Mouse (Mus musculus) CH12.LX (cell line): ENCODE measurements around the gene Glis3. TPM values are rescaled to one million over a fixed set of nuclear protein-coding genes. Genes with fewer than 3 reads are reported as not detected.

Experiments
- DNase-seq: peaks from one replicate; pipeline ENCODE4 v3.0.0-alpha.2; 2013; ENCODE audit errors: extremely low read depth
- H3K27ac ChIP-seq: 2 replicates; pipeline ENCODE4 v1.5.1; 2012; ENCODE audit warnings: low read depth, mild to moderate bottlenecking, control low read depth, moderate library complexity; ENCODE audit not compliant: insufficient read depth
- H3K27me3 ChIP-seq: replicated peaks from 2 replicates; pipeline ENCODE3; 2012; ENCODE audit warnings: inconsistent platforms
- H3K36me3 ChIP-seq, 2 experiments: replicated peaks in 1 of 2; 2 replicates each; pipeline versions ENCODE3 to v1.6.1; 2012; ENCODE audit warnings: inconsistent platforms in 1 of 2, low read length in 1 of 2, mild to moderate bottlenecking in 1 of 2, mixed read lengths in 1 of 2, moderate library complexity in 1 of 2; ENCODE audit not compliant: control insufficient read depth in 1 of 2, insufficient read depth in 1 of 2
- H3K4me1 ChIP-seq, 2 experiments: 2 replicates each; pipeline ENCODE4 v1.6.1; 2012; ENCODE audit warnings: inconsistent platforms in 1 of 2, moderate library complexity in 1 of 2; ENCODE audit not compliant: insufficient read depth in 2 of 2, control insufficient read depth in 1 of 2
- H3K4me2 ChIP-seq: 2 replicates; pipeline ENCODE4 v1.6.1; 2012; ENCODE audit warnings: low read depth, mild to moderate bottlenecking, control low read depth; ENCODE audit not compliant: poor library complexity, insufficient read depth, severe bottlenecking
- H3K4me3 ChIP-seq, 3 experiments: fragments of 150-350 bp in 1 of 3; sonication (generic) in 1 of 3; replicated peaks in 1 of 3; 2 replicates each; pipeline versions ENCODE3 to v1.5.1; 2011 to 2012; ENCODE audit warnings: low read depth in 2 of 3, low read length in 2 of 3, mild to moderate bottlenecking in 2 of 3, moderate library complexity in 2 of 3, control low read depth in 1 of 3, improper control_type of control experiment in 1 of 3, inconsistent platforms in 1 of 3, mixed read lengths in 1 of 3; ENCODE audit not compliant: poor library complexity in 1 of 3
- H3K79me2 ChIP-seq: replicated peaks from 2 replicates; pipeline ENCODE4 v1.6.1; 2012; ENCODE audit warnings: mild to moderate bottlenecking, moderate library complexity; ENCODE audit not compliant: control insufficient read depth, poor library complexity, insufficient read depth, severe bottlenecking; ENCODE audit errors: extremely low read depth
- H3K9ac ChIP-seq: 2 replicates; pipeline ENCODE4 v1.6.1; 2012; ENCODE audit warnings: low read depth, mild to moderate bottlenecking, control low read depth, moderate library complexity; ENCODE audit not compliant: insufficient read depth
- H3K9me3 ChIP-seq: replicated peaks from 2 replicates; pipeline ENCODE3; 2012; ENCODE audit warnings: low read length, inconsistent platforms, mixed read lengths
- CTCF ChIP-seq, 2 experiments: IDR thresholded peaks in 1 of 2; conservative IDR thresholded peaks in 1 of 2; 2 replicates each; pipeline ENCODE4 v1.5.1; 2011 to 2012; ENCODE audit warnings: low read depth in 2 of 2, low read length in 2 of 2, improper control_type of control experiment in 1 of 2, inconsistent platforms in 1 of 2, mild to moderate bottlenecking in 1 of 2, moderate library complexity in 1 of 2
- JUN ChIP-seq: IDR thresholded peaks from 2 replicates; pipeline ENCODE4 v1.6.1; 2011; ENCODE audit warnings: low read depth, mild to moderate bottlenecking, low read length, improper control_type of control experiment, moderate library complexity; ENCODE audit not compliant: insufficient read depth
- MAFK ChIP-seq: IDR thresholded peaks from 2 replicates; pipeline ENCODE4 v1.6.1; 2011; ENCODE audit warnings: low read length, improper control_type of control experiment; ENCODE audit not compliant: insufficient replicate concordance
- MAX ChIP-seq: IDR thresholded peaks from 2 replicates; pipeline ENCODE4 v1.6.1; 2011; ENCODE audit warnings: low read length, improper control_type of control experiment
- MEF2A ChIP-seq: IDR thresholded peaks from 2 replicates; pipeline ENCODE4 v1.6.1; 2014; ENCODE audit warnings: low read depth, mild to moderate bottlenecking, inconsistent platforms, low read length, improper control_type of control experiment, borderline replicate concordance
- MXI1 ChIP-seq: IDR thresholded peaks from 2 replicates; pipeline ENCODE4 v1.6.1; 2011; ENCODE audit warnings: mild to moderate bottlenecking, low read depth, low read length, improper control_type of control experiment
- NELFE ChIP-seq: IDR thresholded peaks from 2 replicates; pipeline ENCODE4 v1.6.1; 2011; ENCODE audit warnings: low read depth, low read length, improper control_type of control experiment
- NRF1 ChIP-seq: IDR thresholded peaks from 2 replicates; pipeline ENCODE4 v1.6.1; 2014; ENCODE audit warnings: low read depth, mild to moderate bottlenecking, inconsistent platforms, low read length, improper control_type of control experiment, moderate library complexity
- PAX5 ChIP-seq: IDR thresholded peaks from 2 replicates; pipeline ENCODE4 v1.6.1; 2012; ENCODE audit warnings: low read length, inconsistent platforms, mixed read lengths
- POLR2A ChIP-seq: IDR thresholded peaks from 2 replicates; pipeline ENCODE4 v1.6.1; 2011; ENCODE audit warnings: low read depth, mild to moderate bottlenecking, improper control_type of control experiment, low read length
- POLR2AphosphoS2 ChIP-seq: IDR thresholded peaks from 2 replicates; pipeline ENCODE4 v1.6.1; 2011; ENCODE audit warnings: low read depth, low read length, improper control_type of control experiment
- SIN3A ChIP-seq: IDR thresholded peaks from 2 replicates; pipeline ENCODE4 v1.6.1; 2012; ENCODE audit warnings: low read length, improper control_type of control experiment, inconsistent platforms
- TBP ChIP-seq: conservative IDR thresholded peaks from 2 replicates; pipeline ENCODE4 v1.6.1; 2011; ENCODE audit warnings: low read depth, low read length, improper control_type of control experiment
- UBTF ChIP-seq: IDR thresholded peaks from 2 replicates; pipeline ENCODE4 v1.6.1; 2012; ENCODE audit warnings: low read depth, mild to moderate bottlenecking, inconsistent platforms, low read length, improper control_type of control experiment, moderate library complexity
- USF1 ChIP-seq: IDR thresholded peaks from 2 replicates; pipeline ENCODE4 v1.6.1; 2014; ENCODE audit warnings: low read depth, mild to moderate bottlenecking, inconsistent platforms, low read length, improper control_type of control experiment
- ZC3H11A ChIP-seq: IDR thresholded peaks from 2 replicates; pipeline ENCODE4 v1.6.1; 2012; ENCODE audit warnings: low read depth, mild to moderate bottlenecking, inconsistent platforms, low read length, improper control_type of control experiment
- ZKSCAN1 ChIP-seq: IDR thresholded peaks from 2 replicates; pipeline ENCODE4 v1.6.1; 2012; ENCODE audit warnings: low read depth, inconsistent platforms, low read length, improper control_type of control experiment, borderline replicate concordance
- ZMIZ1 ChIP-seq: IDR thresholded peaks from 2 replicates; pipeline ENCODE4 v1.6.1; 2012; ENCODE audit warnings: low read depth, mild to moderate bottlenecking, inconsistent platforms, low read length, improper control_type of control experiment
- ZNF384 ChIP-seq: IDR thresholded peaks from 2 replicates; pipeline ENCODE4 v1.6.1; 2012; ENCODE audit warnings: low read depth, low read length, improper control_type of control experiment, inconsistent platforms
- dilution Hi-C: fragments of 300-500 bp; cut with MboI; formaldehyde crosslinking; loops from 2 replicates; pipeline ENCODE4 v1.14.3; 2020; ENCODE audit warnings: low sequenced_read_pairs; ENCODE audit not compliant: extremely low pct_unique_long_range_greater_than_20kb, extremely low pct_ligation_motif_present
- in situ Hi-C: fragments of 300-500 bp; cut with MboI; formaldehyde crosslinking; loops from 3 replicates; pipeline ENCODE4 v1.14.3; 2019; ENCODE audit warnings: low sequenced_read_pairs, low pct_ligation_motif_present, low pct_unique_long_range_greater_than_20kb, mixed read lengths
- polyA plus RNA-seq: library from polyadenylated mRNA; unstranded; fragments of >175 nt; gene quantifications from 2 replicates; pipeline ENCODE4 v1.2.1, GENCODE M21; 2012; ENCODE audit warnings: low read depth; ENCODE audit not compliant: insufficient read length
- total RNA-seq, 2 experiments: library from RNA; depleted of rRNA; stranded (reverse); fragments of 300-350 nt in 1 of 2; fragments of >200 nt in 1 of 2; gene quantifications; 2 replicates each; pipeline ENCODE4 v1.2.3; 2012 to 2014

The Glis3 gene
- total and polyA plus RNA-seq, 3 experiments: not detected

DNA sequence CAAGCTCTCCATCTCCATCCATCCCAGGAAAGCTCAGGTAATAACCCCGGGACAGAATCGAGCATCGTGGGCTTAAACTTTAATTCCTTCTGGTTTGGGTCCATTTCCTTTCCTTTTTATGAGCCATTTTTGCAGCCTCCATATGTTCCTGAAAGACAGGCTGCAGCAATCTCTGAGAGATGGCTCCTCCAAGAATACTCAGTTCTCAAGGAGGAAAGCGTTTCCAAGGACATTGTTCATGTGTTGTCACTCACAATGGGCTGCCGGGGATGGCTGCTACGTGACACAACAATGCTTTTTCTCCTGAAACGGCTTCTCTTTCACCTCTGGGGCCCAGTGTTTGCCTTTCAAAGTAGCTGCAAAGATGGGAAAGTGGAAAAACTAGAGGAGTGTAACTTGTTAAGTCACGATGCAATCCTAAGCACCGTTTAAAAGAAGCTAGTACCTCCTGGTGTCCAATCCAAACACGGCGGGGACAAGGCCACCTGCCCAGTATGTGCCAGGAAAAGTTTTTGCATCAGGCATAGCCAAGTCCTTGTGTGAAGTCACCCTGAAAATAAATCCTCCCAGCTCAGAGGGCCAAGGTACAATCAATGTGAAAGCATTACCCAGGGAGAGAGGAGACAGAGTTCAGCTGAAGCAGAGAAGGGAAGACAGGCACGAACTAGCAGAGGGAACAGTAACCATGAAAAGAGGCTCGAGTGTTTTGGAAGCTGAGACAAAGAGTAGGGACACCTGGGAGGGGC, 332.6 kb downstream of the Glis3 start (continued):
- TF ChIP-seq NRF1: no peak
- TF ChIP-seq SIN3A: no peak
- TF ChIP-seq, all 38 proteins: peak for 0

DNA sequence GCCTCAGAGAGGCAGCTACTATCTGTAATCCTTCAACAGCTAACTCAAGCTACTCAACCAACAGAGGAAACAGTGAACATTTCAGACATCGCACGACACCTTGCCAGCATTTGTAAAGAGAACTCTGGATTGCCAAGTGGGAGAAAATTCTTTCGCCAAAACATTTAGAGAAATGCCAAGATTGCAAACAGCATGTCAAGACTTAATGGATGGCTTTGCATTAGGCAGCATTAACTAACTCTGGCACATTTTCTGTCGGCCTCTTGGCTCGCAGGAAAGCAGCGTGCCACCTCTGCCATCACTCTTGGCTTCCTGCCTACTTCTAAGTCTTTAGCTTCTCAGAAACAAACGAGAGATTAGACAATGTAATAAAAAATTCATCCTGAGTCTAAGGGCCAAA, 336.2 kb downstream of the Glis3 start:
- H3K4me3 ChIP-seq: no peak overlapping the region
- H3K27ac ChIP-seq: no peak overlapping the region
- no peaks in the 10 kb centered on the region for H3K79me2 ChIP-seq
- no peak for DNase-seq
- TF ChIP-seq NELFE: no peak
- TF ChIP-seq ZNF384: no peak
- no peak for TF ChIP-seq CTCF (conservative IDR thresholded peaks at IDR 0.05 in 1 of 2, IDR thresholded peaks at IDR 0.05 in 1 of 2; ENCODE audit: low read depth in 2 of 2, low read length in 2 of 2)
- no peak for TF ChIP-seq TBP
- no peak for TF ChIP-seq ZMIZ1
- no peak for TF ChIP-seq MEF2A
- no peak for TF ChIP-seq MAX
- TF ChIP-seq UBTF: no peak
- no peak for TF ChIP-seq ZKSCAN1
- no peak for TF ChIP-seq POLR2AphosphoS2
- TF ChIP-seq ZC3H11A: no peak
- no peak for TF ChIP-seq USF1
- TF ChIP-seq JUN: no peak
- TF ChIP-seq MAFK: no peak
- no peak for TF ChIP-seq POLR2A
- TF ChIP-seq, all 38 proteins: peak for 0
- dilution Hi-C loops (no loop called here), in situ Hi-C loops (no loop called here)
- no peak overlapping the region for H3K9ac ChIP-seq
- H3K4me2 ChIP-seq: no peak overlapping the region
- no peaks in the 10 kb centered on the region for H3K9me3 ChIP-seq
- no peaks in the 10 kb centered on the region for H3K36me3 ChIP-seq
- H3K27me3 ChIP-seq: no peaks in the 10 kb centered on the region
- no peaks in the 10 kb centered on the region for H3K4me1 ChIP-seq

DNA sequence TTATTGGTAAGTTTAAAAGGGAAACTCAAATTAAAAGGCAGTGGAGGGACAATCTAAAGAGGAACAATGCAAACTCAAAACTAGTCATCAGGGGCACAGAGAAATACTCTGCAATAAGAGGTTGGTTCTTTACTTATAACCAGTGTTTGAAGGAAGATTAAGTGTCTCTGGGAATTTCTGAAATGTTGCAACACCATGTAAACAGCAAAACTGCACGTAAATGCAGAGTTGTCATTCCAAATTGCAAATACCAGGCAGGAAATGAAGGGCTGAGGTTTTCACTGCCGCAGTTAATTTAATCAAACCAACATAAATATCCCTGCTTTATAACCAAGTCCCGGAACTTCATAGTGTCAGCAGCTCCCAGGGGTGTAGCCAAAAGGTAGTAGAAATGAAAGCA, 342.3 kb downstream of the Glis3 start:
- peaks cover 0 to 11% of the 10 kb centered on the region in 2 experiments; a peak in 2 of 4 replicates for H3K4me1 ChIP-seq
- no peaks in the 10 kb centered on the region for H3K79me2 ChIP-seq
- no peak for DNase-seq
- no peaks in the 10 kb centered on the region for H3K9me3 ChIP-seq
- dilution Hi-C loops (no loop called here), in situ Hi-C loops (no loop called here)
- H3K4me3 ChIP-seq: no peak overlapping the region
- no peak overlapping the region for H3K4me2 ChIP-seq
- H3K27me3 ChIP-seq: no peaks in the 10 kb centered on the region
- no peak for TF ChIP-seq PAX5
- no peak for TF ChIP-seq MXI1
- no peak for TF ChIP-seq NRF1
- TF ChIP-seq SIN3A: no peak
- no peak for TF ChIP-seq ZMIZ1
- no peak overlapping the region for H3K27ac ChIP-seq
- H3K9ac ChIP-seq: no peak overlapping the region
- H3K36me3 ChIP-seq: no peaks in the 10 kb centered on the region
